Mouse (Mus musculus) forebrain, embryonic 11.5 days (tissue): Measurements from ENCODE around the gene Fam117a. TPM values are rescaled to one million over a fixed set of nuclear protein-coding genes. Genes with fewer than 3 reads are reported as not detected.

Source experiments
- ATAC-seq: fragments of 200-750 bp; cut with Nextera tagmentation; replicated peaks from 2 replicates; pipeline ENCODE4 v1.8.0; 2017; ENCODE audit warnings: moderate TSS enrichment; ENCODE audit not compliant: low FRiP score
- DNase-seq: peaks from one replicate; pipeline ENCODE4 v3.0.0-alpha.2; 2017; ENCODE audit warnings: low spot score
- H3K27ac ChIP-seq: fragments of 300-500 bp; sonication (generic); 2 replicates; pipeline ENCODE4 v1.5.1; 2014; ENCODE audit warnings: low read depth, low read length
- H3K27me3 ChIP-seq: fragments of 300-500 bp; sonication (generic); 2 replicates; pipeline ENCODE4 v1.6.1; 2014; ENCODE audit warnings: mild to moderate bottlenecking, low read length, mixed read lengths; ENCODE audit not compliant: control insufficient read depth, insufficient read depth
- H3K36me3 ChIP-seq: fragments of 300-500 bp; sonication (generic); 2 replicates; pipeline ENCODE4 v1.6.1; 2014; ENCODE audit warnings: mild to moderate bottlenecking, low read length, moderate library complexity, mixed read lengths; ENCODE audit not compliant: control insufficient read depth, insufficient read depth
- H3K4me1 ChIP-seq: fragments of 300-500 bp; sonication (generic); replicated peaks from 2 replicates; pipeline ENCODE4 v1.6.1; 2014; ENCODE audit warnings: low read length, mixed read lengths; ENCODE audit not compliant: control insufficient read depth, insufficient read depth
- H3K4me2 ChIP-seq: fragments of 300-500 bp; sonication (generic); 2 replicates; pipeline ENCODE4 v1.6.1; 2014; ENCODE audit warnings: low read depth, mild to moderate bottlenecking, low read length, moderate library complexity, mixed read lengths; ENCODE audit not compliant: severe bottlenecking
- H3K4me3 ChIP-seq: fragments of 300-500 bp; sonication (generic); 2 replicates; pipeline ENCODE4 v1.5.1; 2014; ENCODE audit warnings: low read depth, low read length
- H3K9ac ChIP-seq: fragments of 300-500 bp; sonication (generic); 2 replicates; pipeline ENCODE4 v1.6.1; 2014; ENCODE audit warnings: low read length
- H3K9me3 ChIP-seq: fragments of 300-500 bp; sonication (generic); 2 replicates; pipeline ENCODE4 v1.6.1; 2016; ENCODE audit warnings: low read length, mixed read lengths; ENCODE audit not compliant: control insufficient read depth
- WGBS: fragments of 180-500 bp; shearing (Covaris S2); extraction: QIAGEN DNeasy Blood & Tissue Kit; methylation state at CpG from one replicate; pipeline ENCODE4 v1.1.7; 2014; 5-methylcytosine and 5-hydroxymethylcytosine counted together
- polyA plus RNA-seq: library from polyadenylated mRNA; unstranded; fragments of >200 nt; fragmentation: Nextera tagmentation; extraction: Ambion mirVana; gene quantifications from 2 replicates; pipeline ENCODE4 v1.2.1, GENCODE M21; 2014

Fam117a gene
- polyA plus RNA-seq, 1 experiment from 2014 or later: 8.9 TPM

GRCm38 (mm10) chr11:95417341-95417740 is 80.5 kb downstream of the Fam117a start:
- no peak overlapping the region for H3K4me3 ChIP-seq
- DNase-seq (no peak), ATAC-seq (no peak)
- no peaks in the 10 kb centered on the region for H3K9me3 ChIP-seq
- WGBS: 91% methylated on average over 5 of the region's 5 CpGs
- H3K4me1 ChIP-seq: peaks cover 3% of the 10 kb centered on the region; the same call in 1 of the 2 replicates
- no peak overlapping the region for H3K4me2 ChIP-seq
- H3K9ac ChIP-seq: no peak overlapping the region
- no peaks in the 10 kb centered on the region for H3K36me3 ChIP-seq
- no peak overlapping the region for H3K27ac ChIP-seq
- H3K27me3 ChIP-seq: peaks cover 2% of the 10 kb centered on the region; the same call in 1 of the 2 replicates

GRCm38 (mm10) chr11:95420880-95421435 is 84.1 kb downstream of the Fam117a start:
- no peak for ATAC-seq
- no peaks in the 10 kb centered on the region for H3K36me3 ChIP-seq
- no peaks in the 10 kb centered on the region; the same call in 1 of the 2 replicates for H3K4me1 ChIP-seq
- 85% methylated on average over 2 of the region's 2 CpGs for WGBS
- no peak overlapping the region for H3K4me2 ChIP-seq
- H3K27ac ChIP-seq: no peak overlapping the region
- H3K4me3 ChIP-seq: no peak overlapping the region
- H3K9me3 ChIP-seq: no peaks in the 10 kb centered on the region
- DNase-seq: no peak
- no peaks in the 10 kb centered on the region for H3K27me3 ChIP-seq
- H3K9ac ChIP-seq: no peak overlapping the region

- Histone ChIP-seq H3K27ac (no peak overlapping the region), H3K9me3 (no peaks in the 10 kb centered on the region), H3K36me3 (no peaks in the 10 kb centered on the region), H3K4me1 (no peaks in the 10 kb centered on the region), H3K4me3 (no peak overlapping the region), H3K27me3 (no peaks in the 10 kb centered on the region), H3K4me2 (no peak overlapping the region), H3K9ac (no peak overlapping the region)
- no peak for ATAC-seq
- 83% methylated on average over 3 of the region's 3 CpGs for WGBS
- no peak for DNase-seq
Observed at GRCm38 (mm10) chr11:95423505-95423904, 86.7 kb downstream of the Fam117a start.

- no peak overlapping the region for H3K4me2 ChIP-seq
- no peaks in the 10 kb centered on the region for H3K9me3 ChIP-seq
- no peak for ATAC-seq
- H3K36me3 ChIP-seq: no peaks in the 10 kb centered on the region
- H3K27ac ChIP-seq: no peak overlapping the region
- no peak for DNase-seq
- WGBS: 89% methylated on average over 2 of the region's 2 CpGs
- no peaks in the 10 kb centered on the region for H3K27me3 ChIP-seq
- H3K4me3 ChIP-seq: no peak overlapping the region
- no peaks in the 10 kb centered on the region for H3K4me1 ChIP-seq
- H3K9ac ChIP-seq: no peak overlapping the region
Observed at GRCm38 (mm10) chr11:95431344-95431743, 94.5 kb downstream of the Fam117a start.

Other genes starting within 250 kb of the Fam117a start
- gene Dlx3, start 216.9 kb upstream of the Fam117a start, polyA plus RNA-seq: 1.4 TPM in 2 replicates
- 0.23 and 0.29 TPM in 2 replicates for gene Dlx4, start 190.8 kb upstream of the Fam117a start, polyA plus RNA-seq
- 0.29 TPM in 1 of 2 replicates, not detected in the other for gene Tac4, start 75.5 kb upstream of the Fam117a start, polyA plus RNA-seq
- gene Kat7, start 26.8 kb upstream of the Fam117a start, polyA plus RNA-seq: 85.3 and 94.0 TPM in 2 replicates
- 116 and 118 TPM in 2 replicates for gene Slc35b1, start 47.7 kb downstream of the Fam117a start, polyA plus RNA-seq
- 144 and 146 TPM in 2 replicates for gene Spop, start 77.1 kb downstream of the Fam117a start, polyA plus RNA-seq
- 0.25 and 0.28 TPM in 2 replicates for gene Nxph3, start 177.6 kb downstream of the Fam117a start, polyA plus RNA-seq